Mouse (Mus musculus) kidney, embryonic 15.5 days (tissue): ENCODE results near the gene Fosl1. TPM values are rescaled to one million over a fixed set of nuclear protein-coding genes. Genes with fewer than 3 reads are reported as not detected.

Experiments used
- ATAC-seq: fragments of 200-750 bp; cut with Nextera tagmentation; replicated peaks from 2 replicates; pipeline ENCODE4 v1.8.0; 2017; ENCODE audit warnings: moderate TSS enrichment; ENCODE audit not compliant: low FRiP score
- H3K27ac ChIP-seq: fragments of 300-500 bp; sonication (generic); 2 replicates; pipeline ENCODE4 v1.5.1; 2015; ENCODE audit warnings: mild to moderate bottlenecking, inconsistent platforms
- H3K27me3 ChIP-seq: fragments of 300-500 bp; sonication (generic); 2 replicates; pipeline ENCODE4 v1.6.1; 2015; ENCODE audit warnings: inconsistent platforms
- H3K36me3 ChIP-seq: fragments of 300-500 bp; sonication (generic); 2 replicates; pipeline ENCODE4 v1.6.1; 2015; ENCODE audit warnings: inconsistent platforms
- H3K4me1 ChIP-seq: fragments of 300-500 bp; sonication (generic); 2 replicates; pipeline ENCODE4 v1.6.1; 2015; ENCODE audit warnings: inconsistent platforms
- H3K4me2 ChIP-seq: fragments of 300-500 bp; sonication (generic); 2 replicates; pipeline ENCODE4 v1.6.1; 2015; ENCODE audit warnings: moderate library complexity, mild to moderate bottlenecking, inconsistent platforms
- H3K4me3 ChIP-seq: fragments of 300-500 bp; sonication (generic); replicated peaks from 2 replicates; pipeline ENCODE4 v1.5.1; 2015; ENCODE audit warnings: mild to moderate bottlenecking, inconsistent platforms
- H3K9ac ChIP-seq: fragments of 300-500 bp; sonication (generic); 2 replicates; pipeline ENCODE4 v1.6.1; 2015; ENCODE audit warnings: mild to moderate bottlenecking, inconsistent platforms
- H3K9me3 ChIP-seq: fragments of 300-500 bp; sonication (generic); replicated peaks from 2 replicates; pipeline ENCODE4 v1.6.1; 2016; ENCODE audit warnings: inconsistent platforms
- WGBS: fragments of 180-500 bp; shearing (Covaris S2); methylation state at CpG from one replicate; pipeline ENCODE4 v1.1.7; 2015; ENCODE audit warnings: mixed read lengths; 5-methylcytosine and 5-hydroxymethylcytosine counted together
- polyA plus RNA-seq: library from polyadenylated mRNA; unstranded; fragments of >200 nt; fragmentation: Nextera tagmentation; extraction: Ambion mirVana; gene quantifications from 2 replicates; pipeline ENCODE4 v1.2.1, GENCODE M21; 2015

Gene Fosl1
- polyA plus RNA-seq, 1 experiment from 2014 or later, result 0.39 TPM

GRCm38 (mm10) chr19:5475069-5475714 lies 27.8 kb downstream of the Fosl1 start:
- Histone ChIP-seq H3K9ac (peak overlapping the region; percentile 73), H3K4me2 (peak overlapping the region; percentile 93), H3K36me3 (peaks cover 42% of the 10 kb centered on the region), H3K4me1 (peaks cover 44% of the 10 kb centered on the region), H3K9me3 (no peaks in the 10 kb centered on the region), H3K27me3 (no peaks in the 10 kb centered on the region), H3K27ac (peak overlapping the region; percentile 93), H3K4me3 (peak overlapping the region; percentile 69)
- WGBS, result 12% methylated on average over 13 of the region's 13 CpGs
- ATAC-seq, result 0 out of 2 replicates have a peak, but pooled peaks have one; percentile 7

- no peak for ATAC-seq
- Histone ChIP-seq H3K9me3 (no peaks in the 10 kb centered on the region), H3K4me1 (peaks cover 44% of the 10 kb centered on the region), H3K27ac (0 out of 2 replicates have a peak overlapping the region, but pooled peaks have one; percentile 13), H3K36me3 (peaks cover 61% of the 10 kb centered on the region), H3K4me3 (no peak overlapping the region), H3K4me2 (0 out of 2 replicates have a peak overlapping the region, but pooled peaks have one; percentile 21), H3K9ac (peak overlapping the region; percentile 10; the same call in 1 of the 2 replicates), H3K27me3 (no peaks in the 10 kb centered on the region)
- WGBS, result 81% methylated on average over 10 of the region's 10 CpGs
These were observed 29.8 kb downstream of the Fosl1 start for GRCm38 (mm10) chr19:5477004-5477667.

- H3K4me1 ChIP-seq, result peaks cover 44% of the 10 kb centered on the region
- no peak overlapping the region for H3K9ac ChIP-seq
- WGBS, result 85% methylated on average over 18 of the region's 18 CpGs
- H3K9me3 ChIP-seq, result no peaks in the 10 kb centered on the region
- ATAC-seq, result no peak
- peaks cover 68% of the 10 kb centered on the region for H3K36me3 ChIP-seq
- no peak overlapping the region for H3K4me2 ChIP-seq
- H3K27ac ChIP-seq, result 0 out of 2 replicates have a peak overlapping the region, but pooled peaks have one; percentile 13
- no peak overlapping the region for H3K4me3 ChIP-seq
- H3K27me3 ChIP-seq, result no peaks in the 10 kb centered on the region
These were observed 30.4 kb downstream of the Fosl1 start for GRCm38 (mm10) chr19:5477668-5478300.

GRCm38 (mm10) chr19:5480016-5480415 lies 32.7 kb downstream of the Fosl1 start:
- Histone ChIP-seq H3K9me3 (no peaks in the 10 kb centered on the region), H3K4me3 (no peak overlapping the region), H3K36me3 (peaks cover 90% of the 10 kb centered on the region), H3K9ac (no peak overlapping the region), H3K27me3 (no peaks in the 10 kb centered on the region), H3K27ac (no peak overlapping the region), H3K4me2 (no peak overlapping the region), H3K4me1 (peaks cover 26% of the 10 kb centered on the region)
- ATAC-seq, result no peak
- 83% methylated on average over 10 of the region's 10 CpGs for WGBS

- H3K4me3 ChIP-seq, result no peak overlapping the region
- H3K9me3 ChIP-seq, result no peaks in the 10 kb centered on the region
- WGBS, result 92% methylated on average over 10 of the region's 10 CpGs
- peaks cover 23% of the 10 kb centered on the region for H3K4me1 ChIP-seq
- peaks cover 99% of the 10 kb centered on the region for H3K36me3 ChIP-seq
- no peak overlapping the region for H3K4me2 ChIP-seq
- no peak overlapping the region for H3K27ac ChIP-seq
- ATAC-seq, result no peak
- H3K9ac ChIP-seq, result no peak overlapping the region
- no peaks in the 10 kb centered on the region for H3K27me3 ChIP-seq
These were observed 34.1 kb downstream of the Fosl1 start for GRCm38 (mm10) chr19:5481398-5481797.

- peaks cover 26% of the 10 kb centered on the region for H3K4me1 ChIP-seq
- H3K4me3 ChIP-seq, result no peak overlapping the region
- H3K4me2 ChIP-seq, result no peak overlapping the region
- peaks cover 76% of the 10 kb centered on the region for H3K36me3 ChIP-seq
- 92% methylated on average over 19 of the region's 19 CpGs for WGBS
- H3K27ac ChIP-seq, result no peak overlapping the region
- no peak for ATAC-seq
- no peak overlapping the region for H3K9ac ChIP-seq
- no peaks in the 10 kb centered on the region for H3K9me3 ChIP-seq
- no peaks in the 10 kb centered on the region for H3K27me3 ChIP-seq
These were observed 36.3 kb downstream of the Fosl1 start for GRCm38 (mm10) chr19:5483386-5484359.

GRCm38 (mm10) chr19:5484496-5484895 lies 37.1 kb downstream of the Fosl1 start:
- Histone ChIP-seq H3K27me3 (no peaks in the 10 kb centered on the region), H3K27ac (no peak overlapping the region), H3K4me3 (no peak overlapping the region), H3K36me3 (peaks cover 68% of the 10 kb centered on the region), H3K4me1 (peaks cover 31% of the 10 kb centered on the region), H3K9me3 (no peaks in the 10 kb centered on the region), H3K9ac (no peak overlapping the region), H3K4me2 (no peak overlapping the region)
- WGBS, result 94% methylated on average over 5 of the region's 5 CpGs
- ATAC-seq, result no peak

GRCm38 (mm10) chr19:5485371-5485770 lies 38.0 kb downstream of the Fosl1 start:
- H3K27me3 ChIP-seq, result no peaks in the 10 kb centered on the region
- H3K4me2 ChIP-seq, result no peak overlapping the region
- peaks cover 37% of the 10 kb centered on the region for H3K4me1 ChIP-seq
- no peak for ATAC-seq
- no peak overlapping the region for H3K27ac ChIP-seq
- no peak overlapping the region for H3K4me3 ChIP-seq
- no peak overlapping the region for H3K9ac ChIP-seq
- WGBS, result 90% methylated on average over 8 of the region's 8 CpGs
- no peaks in the 10 kb centered on the region for H3K9me3 ChIP-seq
- peaks cover 59% of the 10 kb centered on the region for H3K36me3 ChIP-seq

GRCm38 (mm10) chr19:5485821-5486220 lies 38.5 kb downstream of the Fosl1 start:
- Histone ChIP-seq H3K9ac (no peak overlapping the region), H3K27ac (0 out of 2 replicates have a peak overlapping the region, but pooled peaks have one; percentile 15), H3K4me3 (no peak overlapping the region), H3K36me3 (peaks cover 55% of the 10 kb centered on the region), H3K4me2 (no peak overlapping the region), H3K4me1 (peaks cover 37% of the 10 kb centered on the region), H3K9me3 (no peaks in the 10 kb centered on the region), H3K27me3 (no peaks in the 10 kb centered on the region)
- no peak for ATAC-seq
- WGBS, result 90% methylated on average over 7 of the region's 7 CpGs

GRCm38 (mm10) chr19:5486286-5486685 lies 38.9 kb downstream of the Fosl1 start:
- Histone ChIP-seq H3K27ac (0 out of 2 replicates have a peak overlapping the region, but pooled peaks have one; percentile 15), H3K4me2 (0 out of 2 replicates have a peak overlapping the region, but pooled peaks have one; percentile 76)

GRCm38 (mm10) chr19:5486771-5487170 lies 39.4 kb downstream of the Fosl1 start:
- H3K4me2 ChIP-seq, result peak overlapping the region; percentile 76
- H3K27ac ChIP-seq, result peak overlapping the region; percentile 100; the same call in 1 of the 2 replicates
- H3K36me3 ChIP-seq, result peaks cover 46% of the 10 kb centered on the region
- 81% methylated on average over 4 of the region's 4 CpGs for WGBS
- H3K9ac ChIP-seq, result peak overlapping the region; percentile 63; the same call in 1 of the 2 replicates
- peak overlapping the region; percentile 61 for H3K4me3 ChIP-seq
- no peak for ATAC-seq
- H3K4me1 ChIP-seq, result peaks cover 39% of the 10 kb centered on the region
- H3K27me3 ChIP-seq, result no peaks in the 10 kb centered on the region
- H3K9me3 ChIP-seq, result no peaks in the 10 kb centered on the region

More at GRCm38 (mm10) chr19:5486286-5486685, 38.9 kb downstream of the Fosl1 start:
- Histone ChIP-seq H3K4me3 (no peak overlapping the region), H3K9ac (no peak overlapping the region), H3K4me1 (peaks cover 37% of the 10 kb centered on the region), H3K27me3 (no peaks in the 10 kb centered on the region), H3K9me3 (no peaks in the 10 kb centered on the region), H3K36me3 (peaks cover 50% of the 10 kb centered on the region)
- no peak for ATAC-seq
- 76% methylated on average over 8 of the region's 8 CpGs for WGBS
